Mouse (Mus musculus) retina, postnatal 7 days (tissue): ENCODE results near the gene Ceacam9.

Experiments used
- DNase-seq: peaks from one replicate; pipeline ENCODE4 v3.0.0-alpha.2; 2012; ENCODE audit warnings: low read depth, low spot score

Ceacam9 gene

GRCm38 (mm10) chr7:16739056-16739604 is 17.4 kb downstream of the Ceacam9 start:
- no peak for DNase-seq

GRCm38 (mm10) chr7:16745373-16745772 is 23.6 kb downstream of the Ceacam9 start:
- DNase-seq: no peak

- DNase-seq: peak; percentile 58
Observed at GRCm38 (mm10) chr7:16746093-16746492, 24.4 kb downstream of the Ceacam9 start.

GRCm38 (mm10) chr7:16747656-16748055 is 25.9 kb downstream of the Ceacam9 start:
- DNase-seq: no peak

GRCm38 (mm10) chr7:16752016-16752415 is 30.3 kb downstream of the Ceacam9 start:
- no peak for DNase-seq

GRCm38 (mm10) chr7:16755362-16756017 is 33.8 kb downstream of the Ceacam9 start:
- DNase-seq: no peak

GRCm38 (mm10) chr7:16758872-16759574 is 37.3 kb downstream of the Ceacam9 start:
- no peak for DNase-seq

- no peak for DNase-seq
Observed at GRCm38 (mm10) chr7:16760292-16760691, 38.6 kb downstream of the Ceacam9 start.

GRCm38 (mm10) chr7:16761005-16761481 is 39.3 kb downstream of the Ceacam9 start:
- DNase-seq: no peak

GRCm38 (mm10) chr7:16761630-16762029 is 39.9 kb downstream of the Ceacam9 start:
- no peak for DNase-seq

- DNase-seq: no peak
Observed at GRCm38 (mm10) chr7:16763463-16764218, 41.9 kb downstream of the Ceacam9 start.

GRCm38 (mm10) chr7:16766443-16766842 is 44.7 kb downstream of the Ceacam9 start:
- DNase-seq: no peak
